Mouse (Mus musculus): Measurements from ENCODE around the gene Fgfr2.
"Not testable (repeated sequence)": the region's sequence is repeated elsewhere in the genome, so short reads cannot be mapped to it uniquely, and the experiment has no call there.

Fgfr2 gene

GRCm38 (mm10) chr7:131074098-131074497 lies 2049.1 kb downstream of the Fgfr2 start:
- DNase-seq (ENCODE audit: low read depth, low spot score), result not testable (repeated sequence)

GRCm38 (mm10) chr7:131073476-131073875 lies 2049.7 kb downstream of the Fgfr2 start:
- not testable (repeated sequence) for DNase-seq (ENCODE audit: low read depth, low spot score)

- DNase-seq (ENCODE audit: low read depth, low spot score), result peak; percentile 19
These were observed 2055.0 kb downstream of the Fgfr2 start for GRCm38 (mm10) chr7:131068191-131068590.

GRCm38 (mm10) chr7:131062541-131062940 lies 2060.6 kb downstream of the Fgfr2 start:
- DNase-seq (ENCODE audit: low read depth, low spot score), result peak; percentile 6

- DNase-seq (ENCODE audit: low read depth, low spot score), result not testable (repeated sequence)
These were observed 2063.3 kb downstream of the Fgfr2 start for GRCm38 (mm10) chr7:131059808-131060207.

GRCm38 (mm10) chr7:131057918-131058317 lies 2065.2 kb downstream of the Fgfr2 start:
- not testable (repeated sequence) for DNase-seq (ENCODE audit: low read depth, low spot score)

- DNase-seq (ENCODE audit: low read depth, low spot score), result peak; percentile 10
These were observed 2068.3 kb downstream of the Fgfr2 start for GRCm38 (mm10) chr7:131054808-131055370.

GRCm38 (mm10) chr7:131049829-131050228 lies 2073.3 kb downstream of the Fgfr2 start:
- not testable (repeated sequence) for DNase-seq (ENCODE audit: low read depth, low spot score)

GRCm38 (mm10) chr7:131045258-131045835 lies 2077.8 kb downstream of the Fgfr2 start:
- DNase-seq (ENCODE audit: low read depth, low spot score), result peak; percentile 9

GRCm38 (mm10) chr7:131042657-131043056 lies 2080.5 kb downstream of the Fgfr2 start:
- peak; percentile 31 for DNase-seq (ENCODE audit: low read depth, low spot score)

- DNase-seq (ENCODE audit: low read depth, low spot score), result not testable (repeated sequence)
These were observed 2082.4 kb downstream of the Fgfr2 start for GRCm38 (mm10) chr7:131040760-131041159.

- DNase-seq (ENCODE audit: low read depth, low spot score), result no peak
These were observed 2086.1 kb downstream of the Fgfr2 start for GRCm38 (mm10) chr7:131037083-131037482.

GRCm38 (mm10) chr7:131036396-131036795 lies 2086.8 kb downstream of the Fgfr2 start:
- DNase-seq (ENCODE audit: low read depth, low spot score), result no peak

- DNase-seq (ENCODE audit: low read depth, low spot score), result no peak
These were observed 2091.4 kb downstream of the Fgfr2 start, which contains the start of gene Dmbt1 for GRCm38 (mm10) chr7:131031755-131032154. Gene Dmbt1 (plus strand): TSS chr7:131032053.

GRCm38 (mm10) chr7:131027557-131027956 lies 2095.6 kb downstream of the Fgfr2 start:
- no peak for DNase-seq (ENCODE audit: low read depth, low spot score)

GRCm38 (mm10) chr7:131024807-131025206 lies 2098.3 kb downstream of the Fgfr2 start:
- DNase-seq (ENCODE audit: low read depth, low spot score), result no peak

- no peak for DNase-seq (ENCODE audit: low read depth, low spot score)
These were observed 2104.0 kb downstream of the Fgfr2 start for GRCm38 (mm10) chr7:131019181-131019580.

GRCm38 (mm10) chr7:131011901-131012300 lies 2111.2 kb downstream of the Fgfr2 start:
- no peak for DNase-seq (ENCODE audit: low read depth, low spot score)

GRCm38 (mm10) chr7:131009178-131009577 lies 2114.0 kb downstream of the Fgfr2 start:
- DNase-seq (ENCODE audit: low read depth, low spot score), result no peak

GRCm38 (mm10) chr7:131007221-131007620 lies 2115.9 kb downstream of the Fgfr2 start:
- no peak for DNase-seq (ENCODE audit: low read depth, low spot score)

- DNase-seq (ENCODE audit: low read depth, low spot score), result no peak
These were observed 2119.1 kb downstream of the Fgfr2 start for GRCm38 (mm10) chr7:131004071-131004470.

- no peak for DNase-seq (ENCODE audit: low read depth, low spot score)
These were observed 2121.0 kb downstream of the Fgfr2 start for GRCm38 (mm10) chr7:131001976-131002726.

- DNase-seq (ENCODE audit: low read depth, low spot score), result peak; percentile 27
These were observed 2129.2 kb downstream of the Fgfr2 start for GRCm38 (mm10) chr7:130993907-130994306.
